Mouse (Mus musculus): ENCODE measurements at regions not wholly inside any gene's neighbourhood (a gene's known extent, or its start where the extent isn't known, plus 50 kb on each side); places are given as distances from the start of the nearest gene placed in this dataset.

GRCm38 (mm10) chr2:160082106-160082653, 251.8 kb downstream of the Gm826 start:
- TF ChIP-seq CTCF (IDR thresholded peaks at IDR 0.05; ENCODE audit: extremely low read depth, insufficient read length, insufficient replicate concordance, low read depth, low read length) (no peak), POLR2A (IDR thresholded peaks at IDR 0.05; ENCODE audit: low read depth, low read length) (no peak)
